Mouse (Mus musculus): ENCODE data around the gene Inppl1.

Inppl1 gene

DNA sequence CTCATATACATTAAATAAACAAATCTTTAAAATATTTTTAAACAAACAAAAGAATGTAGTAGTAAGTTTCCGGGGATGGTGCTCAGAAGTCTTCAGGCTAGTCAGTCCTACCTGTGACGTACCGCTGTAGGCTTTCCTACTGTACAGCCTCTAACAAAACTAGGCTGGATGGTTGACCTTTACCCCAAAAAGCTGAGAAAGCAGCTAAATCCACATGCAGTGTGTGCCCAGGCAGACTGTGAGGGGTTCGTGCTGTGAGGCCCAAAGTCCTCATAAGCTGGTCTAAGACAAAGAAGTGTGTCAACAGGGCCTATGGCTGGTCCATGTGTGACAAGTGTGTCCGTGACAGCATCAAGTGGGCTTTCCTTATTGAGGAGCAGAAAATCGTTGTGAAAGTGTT is 14.8 kb upstream of the Inppl1 start:
- in situ Hi-C loops (cut with MboI; ENCODE audit: unreplicated experiment in 2 of 2) = loop anchor here (5.0 to 25.0 kb wide), 2 partner anchors 176 to 191 kb away; partner anchors contain the start of gene Clpb (in 1 of the 2)

DNA sequence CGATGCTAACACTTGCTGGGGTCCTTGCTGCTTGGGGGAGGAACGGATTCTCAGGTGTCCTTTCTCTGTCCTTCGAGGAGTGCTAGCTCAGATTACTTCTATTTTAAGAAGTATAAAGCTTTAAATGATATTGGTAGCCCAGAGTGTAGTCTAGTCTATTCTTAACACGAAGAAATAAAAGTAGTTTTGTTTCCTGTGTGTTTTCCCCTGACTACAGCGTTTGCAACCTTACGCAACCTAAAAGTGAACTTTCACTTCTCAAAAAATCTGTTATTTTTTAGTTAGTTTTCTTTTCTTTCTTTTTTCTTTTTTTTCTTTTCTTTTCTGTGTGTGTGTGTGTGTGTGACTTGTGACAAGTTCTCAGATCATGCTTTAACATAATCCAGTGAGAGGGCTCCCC is 13.7 kb upstream of the Inppl1 start:
- in situ Hi-C loops (cut with MboI; ENCODE audit: unreplicated experiment in 2 of 2) = loop anchor here (5.0 to 25.0 kb wide), 2 partner anchors 174 to 189 kb away; partner anchors contain the start of gene Clpb (in 1 of the 2)

DNA sequence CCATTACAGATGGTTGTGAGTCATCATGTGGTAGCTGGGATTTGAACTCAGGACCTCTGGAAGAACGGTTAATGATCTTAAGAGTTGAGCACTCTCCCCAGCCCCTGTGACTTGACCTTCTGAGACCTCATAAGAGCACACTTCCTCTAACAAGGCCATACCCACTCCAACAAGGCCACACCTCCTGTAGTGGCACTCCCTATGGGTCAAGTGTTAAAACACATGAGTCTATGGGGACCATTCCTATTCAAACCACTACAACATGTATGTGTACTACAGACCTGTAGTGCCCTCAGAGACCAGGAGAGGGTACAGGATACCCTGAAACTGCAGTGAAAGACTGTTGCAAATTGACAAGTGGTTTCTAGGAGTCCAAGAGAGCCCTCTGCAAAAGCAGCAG is 9.9 kb upstream of the Inppl1 start:
- in situ Hi-C loops (cut with MboI; ENCODE audit: unreplicated experiment in 2 of 2) = no loop called here

DNA sequence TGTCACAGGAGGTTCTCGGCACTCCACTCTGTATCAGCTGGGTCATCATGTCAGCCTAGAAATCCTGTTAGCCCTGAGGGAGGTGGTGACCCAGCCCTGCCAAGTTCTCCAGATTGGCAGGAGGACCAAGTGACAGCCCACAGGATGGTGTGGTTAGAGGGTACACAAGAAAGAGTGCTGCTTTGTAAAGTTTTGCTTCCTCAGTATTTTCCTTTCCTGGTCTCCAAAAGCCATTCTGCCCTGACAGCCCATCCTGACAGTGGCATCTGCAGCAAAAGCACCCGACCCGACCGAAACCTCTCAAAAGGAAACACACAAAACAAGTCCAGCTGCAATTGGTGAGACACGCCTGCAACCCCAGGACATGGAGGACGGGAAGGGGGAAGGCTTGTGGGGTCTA is 6.2 kb upstream of the Inppl1 start:
- in situ Hi-C loops (cut with MboI; ENCODE audit: unreplicated experiment in 2 of 2) = no loop called here

DNA sequence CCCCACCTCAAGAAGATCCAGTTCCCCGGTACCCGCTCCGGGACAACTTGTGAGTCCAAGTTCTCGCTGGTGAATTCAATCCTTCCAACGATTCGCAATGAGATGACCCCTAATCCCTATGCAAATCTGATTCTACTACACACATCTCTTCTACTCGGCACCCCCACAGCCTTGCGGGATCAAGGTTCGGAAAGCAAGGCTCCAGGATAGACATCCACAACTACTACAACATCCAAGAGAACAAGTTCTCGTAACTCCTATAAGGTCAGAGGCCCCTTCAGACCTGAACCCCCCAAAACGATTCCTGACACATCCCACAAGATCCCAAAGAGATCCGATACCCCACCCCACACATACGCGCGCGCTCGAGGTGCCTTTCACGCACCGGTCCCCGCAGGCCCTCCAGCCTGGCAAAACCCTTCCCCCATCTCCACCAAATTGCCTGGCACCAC is 849 bp downstream of the Inppl1 start:
- in situ Hi-C loops (cut with MboI; ENCODE audit: unreplicated experiment in 2 of 2) = no loop called here

DNA sequence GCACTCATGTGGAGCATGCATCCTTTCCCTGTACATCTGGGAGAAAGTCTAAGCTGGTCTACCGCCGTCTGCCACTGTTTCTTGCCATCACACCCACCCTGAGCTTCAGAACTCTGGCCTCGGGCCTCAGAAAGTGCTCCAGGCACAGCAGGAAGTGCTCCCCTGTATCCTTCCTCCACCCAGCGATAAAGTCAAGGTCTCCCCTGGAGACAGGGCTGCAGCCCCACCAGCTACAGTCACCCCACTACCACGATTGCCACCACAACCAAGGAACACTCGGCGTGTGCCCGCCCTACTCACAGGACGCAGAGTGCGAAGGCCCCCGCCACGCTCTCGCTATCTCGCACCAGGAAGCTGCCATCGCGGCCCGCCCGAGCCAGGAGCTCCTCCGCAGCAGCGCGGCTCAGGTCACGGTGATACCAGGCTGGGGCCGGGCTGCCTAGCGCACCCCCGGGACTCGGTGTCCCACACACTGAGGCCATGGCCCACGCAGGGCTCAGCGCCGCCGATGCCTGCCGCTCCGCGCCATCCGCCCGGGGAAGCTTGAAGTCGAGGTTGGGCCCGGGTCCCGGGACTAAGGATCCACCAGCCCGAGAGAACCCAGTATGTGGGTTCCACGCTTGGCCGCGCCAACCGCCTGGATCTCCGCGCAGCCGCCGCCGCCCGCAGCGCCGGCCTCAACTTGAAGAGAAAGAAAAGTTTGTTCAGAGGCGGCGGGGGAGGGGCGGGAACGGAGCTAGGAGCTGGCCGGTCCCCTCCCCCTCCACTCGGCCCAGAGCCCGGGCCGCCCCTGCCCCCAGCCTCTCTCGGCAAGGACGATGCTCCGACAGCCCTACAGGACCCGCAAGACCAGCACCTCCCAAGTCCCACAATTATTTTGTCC is 1.5 kb downstream of the Inppl1 start:
- in situ Hi-C loops (cut with MboI; ENCODE audit: unreplicated experiment in 2 of 2) = no loop called here

DNA sequence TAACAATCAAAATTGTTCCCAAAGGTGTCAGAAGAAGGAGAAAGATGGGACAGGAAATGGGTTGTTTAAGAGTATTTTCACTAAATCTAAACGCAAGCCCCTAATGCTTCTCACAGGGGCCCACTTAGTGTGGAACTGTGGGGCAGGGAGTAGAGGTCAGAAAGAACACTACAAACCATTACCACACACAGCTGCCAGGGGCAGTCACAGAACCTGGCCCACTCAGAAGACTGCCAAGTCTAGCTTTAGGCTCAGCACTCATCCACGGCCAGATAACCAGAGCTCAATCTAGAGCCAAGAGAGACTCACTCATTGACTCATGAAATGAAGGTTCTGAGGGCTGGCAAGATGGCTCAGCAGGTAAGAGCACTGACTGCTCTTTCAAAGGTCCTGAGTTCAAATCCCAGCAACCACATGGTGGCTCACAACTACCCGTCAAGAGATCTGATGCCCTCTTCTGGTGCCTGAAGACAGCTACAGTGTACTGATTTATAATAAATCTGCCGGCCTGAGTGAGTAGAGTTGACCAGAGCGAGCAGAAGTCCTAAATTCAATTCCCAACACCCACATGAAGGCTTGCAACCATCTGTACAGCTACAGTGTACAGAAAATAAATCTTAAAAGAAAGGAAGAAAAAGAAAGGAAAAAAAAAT is 2.4 kb downstream of the Inppl1 start:
- in situ Hi-C loops (cut with MboI; ENCODE audit: unreplicated experiment in 2 of 2) = no loop called here

DNA sequence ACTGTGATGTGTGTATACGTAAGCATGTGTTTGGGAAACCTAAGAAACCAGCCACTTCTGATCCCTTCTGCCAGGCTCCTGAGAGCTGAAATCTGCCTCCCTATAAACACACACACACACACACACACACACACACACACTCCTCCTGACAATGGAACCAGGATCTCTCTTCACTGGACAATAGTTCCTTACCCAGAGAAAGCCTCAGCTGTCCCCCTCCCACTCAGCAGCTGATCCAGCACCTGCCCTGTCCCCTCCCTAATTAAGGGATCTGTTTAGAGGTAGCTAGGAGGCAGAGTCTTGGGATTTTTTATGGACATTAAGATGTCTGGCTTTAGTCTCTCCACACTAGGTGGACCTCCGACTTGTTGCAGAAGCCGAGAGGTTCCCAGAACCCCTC is 3.1 kb downstream of the Inppl1 start:
- in situ Hi-C loops (cut with MboI; ENCODE audit: unreplicated experiment in 2 of 2) = no loop called here

DNA sequence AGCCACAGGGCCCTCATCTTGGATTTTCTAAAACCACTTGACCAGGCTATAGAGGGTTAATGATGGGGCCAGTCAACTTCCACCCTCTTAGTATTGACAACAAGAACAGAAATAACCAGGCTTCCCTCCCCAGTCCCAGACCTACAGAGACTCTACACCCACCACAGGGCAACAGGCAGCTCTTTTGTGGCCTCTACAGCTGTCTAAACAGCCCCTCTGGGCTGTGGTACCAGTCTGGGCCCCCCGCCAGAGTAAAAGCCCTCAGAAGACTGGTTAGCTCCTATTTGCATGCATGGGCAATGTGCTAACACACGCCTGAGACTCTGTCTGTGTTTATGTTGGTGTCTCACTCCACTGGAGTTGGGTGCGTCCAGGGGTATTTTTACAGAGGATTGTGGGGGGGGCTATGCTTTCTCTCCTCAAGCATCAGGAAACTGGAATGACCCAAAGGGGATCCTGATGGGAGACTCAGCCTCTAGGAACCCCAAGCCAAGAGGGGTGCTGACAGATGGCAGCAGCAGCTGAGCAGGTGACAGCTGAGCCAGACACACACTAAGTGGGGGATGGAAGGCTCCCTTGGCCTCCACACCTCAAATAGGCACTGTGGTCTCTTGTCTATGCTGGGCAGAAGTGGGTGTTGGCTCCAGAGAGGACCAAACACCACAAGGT is 4.0 kb downstream of the Inppl1 start:
- in situ Hi-C loops (cut with MboI; ENCODE audit: unreplicated experiment in 2 of 2) = no loop called here

DNA sequence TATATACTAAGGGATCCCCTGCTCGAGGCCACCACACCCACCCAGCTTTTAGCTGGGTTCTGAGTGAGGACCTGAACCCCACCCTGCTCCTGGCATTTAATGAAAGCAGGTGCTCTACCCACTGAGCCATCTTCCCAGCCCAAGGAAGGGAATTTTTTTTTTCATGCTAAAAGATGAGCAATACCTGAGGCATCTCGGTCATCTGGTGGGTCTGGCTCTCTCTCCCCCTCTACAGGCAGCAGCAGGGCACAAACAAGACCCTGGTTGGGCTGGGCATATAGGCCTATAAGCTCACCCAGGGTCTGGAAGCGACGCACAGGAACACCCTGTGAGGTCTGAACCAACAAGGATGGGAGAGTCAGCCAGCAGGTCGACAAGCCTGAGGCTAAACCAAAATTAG is 4.7 kb downstream of the Inppl1 start:
- in situ Hi-C loops (cut with MboI; ENCODE audit: unreplicated experiment in 2 of 2) = no loop called here

DNA sequence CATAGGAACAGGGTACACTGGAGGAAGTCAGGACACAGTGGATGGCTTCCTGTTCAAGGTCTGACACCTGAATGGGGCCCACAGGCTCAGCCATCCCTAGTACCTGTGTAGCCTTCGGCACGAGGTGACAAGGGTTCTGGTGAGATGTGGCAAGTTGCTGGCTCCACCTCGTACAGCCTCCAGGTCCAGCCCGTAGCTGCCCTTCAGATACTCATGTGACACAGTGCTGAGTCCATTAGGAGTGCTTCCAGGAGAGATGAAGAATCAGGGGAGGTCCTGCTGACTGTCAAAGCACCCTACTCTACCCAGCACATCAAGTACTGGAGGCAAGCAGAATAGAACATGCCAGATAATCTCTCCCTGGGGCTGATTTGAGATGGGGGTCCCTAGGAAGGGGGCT is 5.7 kb downstream of the Inppl1 start:
- in situ Hi-C loops (cut with MboI; ENCODE audit: unreplicated experiment in 2 of 2) = no loop called here

DNA sequence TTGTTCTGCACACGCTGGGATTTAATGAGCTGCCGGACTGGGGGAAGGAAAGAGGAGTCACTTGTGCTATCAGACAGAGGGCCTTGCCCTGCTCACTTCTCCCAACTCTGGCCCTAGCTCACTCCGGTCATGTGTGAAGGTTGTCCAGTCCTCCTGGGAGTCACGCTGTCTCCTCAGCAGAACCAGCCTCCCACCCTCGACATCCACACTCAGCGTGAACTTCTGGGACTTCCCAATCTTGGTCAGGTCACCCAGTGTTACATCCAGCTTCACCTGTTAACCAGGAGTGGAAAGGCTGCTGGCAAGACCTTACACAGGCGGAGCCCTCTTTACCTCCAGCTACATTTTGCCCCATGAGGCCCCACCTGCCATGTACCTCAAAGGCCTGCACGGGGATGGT is 6.6 kb downstream of the Inppl1 start:
- in situ Hi-C loops (cut with MboI; ENCODE audit: unreplicated experiment in 2 of 2) = no loop called here

DNA sequence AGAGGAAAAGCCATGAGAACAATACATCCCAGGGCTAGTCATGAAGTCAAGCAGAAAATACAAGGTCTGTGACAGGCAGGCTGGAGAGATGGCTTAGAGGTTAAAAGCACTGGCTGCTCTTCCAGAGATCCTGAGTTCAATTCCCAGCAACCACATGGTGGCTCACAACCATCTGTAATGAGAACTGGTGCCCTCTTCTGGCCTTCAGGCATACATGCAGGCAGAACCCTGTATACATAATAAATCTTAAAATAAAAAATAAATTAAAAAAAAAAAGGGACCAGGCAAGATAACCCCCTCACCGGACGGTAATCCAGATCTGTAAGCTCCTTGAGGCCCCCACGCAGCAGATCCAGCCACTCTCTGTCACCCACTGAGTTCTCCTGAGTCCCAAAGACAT is 7.7 kb downstream of the Inppl1 start:
- in situ Hi-C loops (cut with MboI; ENCODE audit: unreplicated experiment in 2 of 2) = no loop called here

DNA sequence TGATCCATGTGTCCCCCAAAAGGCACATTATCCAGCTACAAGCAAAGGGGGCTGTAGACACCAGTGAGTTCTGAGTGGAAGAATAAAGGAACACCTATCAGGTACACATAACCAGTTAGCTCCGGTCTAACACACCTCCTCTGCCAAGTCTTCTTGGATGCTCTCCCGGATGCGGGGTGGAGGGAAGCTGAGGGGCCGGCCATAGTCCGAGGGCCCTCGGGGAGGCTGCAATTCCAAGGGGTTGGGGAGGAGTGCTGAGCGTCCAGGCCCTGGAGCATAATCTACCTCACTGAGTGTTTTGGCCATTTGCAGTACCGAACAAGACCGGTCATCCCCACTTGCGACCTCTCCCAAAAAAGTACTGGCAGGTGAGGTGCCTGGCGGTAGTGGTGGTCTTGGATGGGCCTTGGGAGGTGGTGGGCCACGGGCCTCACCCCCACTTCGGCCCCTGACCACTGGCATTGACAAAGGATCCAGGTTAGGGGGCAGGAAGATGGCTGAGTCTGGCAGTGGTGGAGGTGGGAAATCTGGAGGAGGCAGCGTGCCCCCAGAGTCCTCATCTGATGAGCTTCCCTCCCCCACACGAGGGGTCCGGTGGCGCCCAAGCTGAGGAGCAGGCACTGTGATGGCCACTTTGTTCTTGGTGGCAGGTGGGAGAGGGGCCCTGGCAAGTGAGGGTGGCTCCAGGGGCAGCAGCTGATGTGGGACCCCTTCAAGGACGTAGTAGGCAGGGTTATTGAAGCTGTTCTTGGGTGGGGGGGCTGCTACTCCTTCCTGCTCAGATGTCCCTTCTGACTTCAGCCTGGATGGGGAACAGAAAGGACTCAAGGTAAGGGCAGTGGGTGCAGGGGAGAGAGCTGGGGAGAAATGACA is 14.0 kb downstream of the Inppl1 start:
- in situ Hi-C loops (cut with MboI; ENCODE audit: unreplicated experiment in 2 of 2) = no loop called here

DNA sequence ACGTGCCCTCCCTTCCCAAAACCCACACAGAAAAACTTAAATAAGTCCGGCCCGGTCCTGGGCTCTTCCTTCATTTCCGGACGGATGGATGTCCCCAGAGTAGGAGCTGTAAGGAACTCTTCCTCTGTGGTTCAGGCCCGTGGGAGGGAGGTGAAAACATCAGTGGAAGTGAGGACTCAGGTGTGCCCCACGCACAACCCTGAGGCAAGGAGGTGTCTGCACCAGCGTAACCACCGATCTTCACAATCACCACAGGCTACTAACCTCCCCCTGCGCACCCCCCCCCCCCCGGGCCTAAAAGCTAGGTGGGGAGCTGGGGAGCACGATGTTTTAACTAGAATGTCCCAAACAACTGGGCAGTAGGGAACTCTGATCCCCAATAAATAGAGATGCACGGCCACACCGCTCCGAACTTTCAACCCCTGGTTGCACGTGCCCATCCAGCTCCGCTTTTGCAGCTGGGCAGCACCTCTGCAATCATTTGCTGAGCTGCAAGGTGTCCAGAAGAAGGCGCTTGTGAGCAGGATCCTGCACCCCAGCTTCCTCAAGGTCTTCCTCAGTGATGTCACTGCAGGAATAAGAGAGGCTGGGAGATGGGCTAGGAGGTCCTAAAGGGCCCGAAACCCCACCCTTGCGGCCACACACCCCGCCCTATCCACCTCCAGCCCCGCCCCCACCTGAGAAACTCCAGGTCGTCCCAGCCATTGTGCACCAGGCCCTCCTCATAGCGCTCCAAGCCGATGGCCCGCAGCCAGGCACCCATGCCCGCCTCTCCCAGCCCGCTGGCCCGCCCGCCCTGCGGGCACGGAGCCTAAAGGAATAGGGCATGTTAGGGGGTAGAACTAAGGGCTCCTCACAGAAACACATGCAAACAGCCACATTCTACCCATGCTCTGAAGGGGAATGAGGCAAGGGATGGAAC is 14.9 kb downstream of the Inppl1 start:
- in situ Hi-C loops (cut with MboI; ENCODE audit: unreplicated experiment in 2 of 2) = no loop called here

DNA sequence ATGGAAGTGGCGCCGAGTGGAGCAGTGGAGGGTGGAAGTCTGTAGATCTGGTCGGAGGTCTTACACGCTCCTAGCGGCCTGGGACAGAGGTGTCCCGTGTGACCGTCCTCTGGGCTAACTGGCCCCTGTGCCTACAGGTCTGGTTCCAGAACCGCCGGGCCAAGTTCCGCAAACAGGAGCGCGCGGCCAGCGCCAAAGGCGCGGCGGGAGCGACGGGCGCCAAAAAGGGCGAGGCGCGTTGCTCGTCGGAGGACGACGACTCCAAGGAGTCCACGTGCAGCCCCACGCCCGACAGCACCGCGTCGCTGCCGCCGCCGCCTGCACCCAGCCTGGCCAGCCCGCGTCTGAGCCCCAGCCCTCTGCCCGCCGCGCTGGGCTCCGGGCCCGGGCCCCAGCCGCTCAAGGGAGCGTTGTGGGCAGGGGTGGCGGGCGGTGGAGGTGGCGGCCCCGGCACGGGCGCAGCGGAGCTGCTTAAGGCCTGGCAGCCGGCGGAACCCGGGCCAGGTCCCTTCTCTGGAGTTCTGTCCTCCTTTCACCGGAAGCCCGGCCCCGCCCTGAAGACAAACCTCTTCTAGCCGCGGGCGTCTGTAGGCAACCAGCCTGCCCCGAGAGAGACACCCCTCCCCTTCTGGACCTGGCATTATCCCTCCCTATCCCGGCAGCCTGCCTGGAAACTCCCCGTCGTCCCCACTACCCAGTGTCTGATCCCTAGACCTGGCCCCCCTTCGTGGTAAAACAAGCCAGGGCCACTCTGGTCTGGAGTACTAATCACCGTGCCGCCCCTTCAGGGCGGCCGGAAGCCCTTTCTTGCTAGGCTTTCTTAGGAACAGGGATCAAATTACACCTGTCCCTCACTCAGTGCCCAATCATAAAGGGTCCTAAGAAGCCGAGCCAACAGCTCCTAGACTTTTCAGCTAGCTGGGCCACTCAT is 16.2 kb downstream of the Inppl1 start:
- in situ Hi-C loops (cut with MboI; ENCODE audit: unreplicated experiment in 2 of 2) = no loop called here

DNA sequence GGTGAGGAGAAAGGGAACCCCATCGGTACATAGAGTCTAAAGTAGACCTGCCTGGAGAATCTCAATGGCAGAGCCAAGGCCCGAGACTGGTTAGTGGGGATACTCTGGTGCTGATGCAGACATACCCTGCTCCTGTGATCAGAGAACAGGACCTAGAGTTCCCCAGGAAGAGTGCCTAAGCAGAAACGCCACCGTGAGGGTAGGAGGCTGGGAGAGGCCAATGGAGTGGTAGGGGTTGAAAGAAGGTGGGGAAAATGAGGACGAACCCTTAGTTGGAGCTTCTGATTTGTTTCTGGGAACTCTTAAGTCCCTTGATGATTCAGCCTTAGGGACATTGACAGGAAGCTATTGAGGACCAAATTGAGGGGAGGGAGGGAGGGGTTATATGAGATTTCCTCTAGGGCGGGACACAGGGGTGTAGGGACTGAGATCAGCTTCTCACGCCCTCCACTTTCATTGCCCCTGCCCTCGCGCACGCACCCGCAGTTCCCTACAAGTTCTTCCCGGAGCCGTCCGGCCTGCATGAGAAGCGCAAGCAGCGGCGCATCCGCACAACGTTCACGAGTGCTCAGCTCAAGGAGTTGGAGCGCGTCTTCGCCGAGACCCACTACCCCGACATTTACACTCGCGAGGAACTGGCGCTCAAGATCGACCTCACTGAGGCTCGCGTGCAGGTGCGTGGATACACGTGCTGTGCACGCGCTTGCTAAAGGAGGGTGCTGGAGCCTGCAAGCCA is 17.6 kb downstream of the Inppl1 start:
- in situ Hi-C loops (cut with MboI; ENCODE audit: unreplicated experiment in 2 of 2) = no loop called here
